Mouse (Mus musculus) hindbrain, postnatal 0 days (tissue): ENCODE measurements at regions not wholly inside any gene's neighbourhood (a gene's known extent, or its start where the extent isn't known, plus 50 kb on each side); places are given as distances from the start of the nearest gene placed in this dataset.

Experiments
- ATAC-seq: fragments of 200-750 bp; cut with Nextera tagmentation; 2 replicates; pipeline ENCODE4 v1.8.0; 2017; ENCODE audit warnings: mild to moderate bottlenecking, moderate TSS enrichment, moderate library complexity
- DNase-seq: peaks from one replicate; pipeline ENCODE4 v3.0.0-alpha.2; 2015; ENCODE audit warnings: low spot score
- H3K27ac ChIP-seq: fragments of 300-500 bp; sonication (generic); 2 replicates; pipeline ENCODE4 v1.5.1; 2014; ENCODE audit warnings: mild to moderate bottlenecking
- H3K27me3 ChIP-seq: fragments of 300-500 bp; sonication (generic); 2 replicates; pipeline ENCODE4 v1.6.1; 2014; ENCODE audit warnings: low read length, mixed read lengths; ENCODE audit not compliant: insufficient read depth
- H3K36me3 ChIP-seq: fragments of 300-500 bp; sonication (generic); 2 replicates; pipeline ENCODE4 v1.6.1; 2014; ENCODE audit warnings: low read length, mixed read lengths; ENCODE audit not compliant: insufficient read depth
- H3K4me1 ChIP-seq: fragments of 300-500 bp; sonication (generic); 2 replicates; pipeline ENCODE4 v1.6.1; 2014; ENCODE audit warnings: antibody characterized with exemption, low read length, mixed read lengths; ENCODE audit not compliant: insufficient read depth
- H3K4me2 ChIP-seq: fragments of 300-500 bp; sonication (generic); 2 replicates; pipeline ENCODE4 v1.6.1; 2014; ENCODE audit warnings: low read depth, mild to moderate bottlenecking, low read length, moderate library complexity, mixed read lengths
- H3K4me3 ChIP-seq: fragments of 300-500 bp; sonication (generic); 2 replicates; pipeline ENCODE4 v1.5.1; 2014; ENCODE audit warnings: low read length
- H3K9ac ChIP-seq: fragments of 300-500 bp; sonication (generic); replicated peaks from 2 replicates; pipeline ENCODE4 v1.6.1; 2014; ENCODE audit warnings: mild to moderate bottlenecking, low read length, moderate library complexity, mixed read lengths
- H3K9me3 ChIP-seq: fragments of 300-500 bp; sonication (generic); 2 replicates; pipeline ENCODE4 v1.6.1; 2016; ENCODE audit warnings: low read length, mixed read lengths
- CTCF ChIP-seq: IDR thresholded peaks from 2 replicates; pipeline ENCODE4 v1.5.1; 2016; ENCODE audit warnings: antibody characterized with exemption, control low read depth, low read depth
- WGBS: fragments of 180-500 bp; shearing (Covaris S2); extraction: QIAGEN DNeasy Blood & Tissue Kit; methylation state at CpG from one replicate; pipeline ENCODE4 v1.1.7; 2014; 5-methylcytosine and 5-hydroxymethylcytosine counted together

GRCm38 (mm10) chr9:83315941-83316817 is 124.7 kb downstream of the Lca5 start:
- H3K9ac ChIP-seq, result no peak overlapping the region; the same call in 1 of the 2 replicates
- peak overlapping the region; percentile 19 for H3K4me3 ChIP-seq
- ATAC-seq, result peak; percentile 93
- H3K27ac ChIP-seq, result peak overlapping the region; percentile 56
- peak; percentile 94 for DNase-seq
- peak overlapping the region; percentile 45 for H3K4me2 ChIP-seq
- H3K4me1 ChIP-seq, result peaks cover 13% of the 10 kb centered on the region; the same call in 1 of the 2 replicates
- no peaks in the 10 kb centered on the region for H3K27me3 ChIP-seq
- no peak for TF ChIP-seq CTCF
- H3K36me3 ChIP-seq, result no peaks in the 10 kb centered on the region
- H3K9me3 ChIP-seq, result no peaks in the 10 kb centered on the region
- 32% methylated on average over 10 of the region's 10 CpGs for WGBS

- Histone ChIP-seq H3K36me3 (no peaks in the 10 kb centered on the region), H3K9ac (no peak overlapping the region), H3K27ac (no peak overlapping the region), H3K27me3 (no peaks in the 10 kb centered on the region), H3K4me1 (no peaks in the 10 kb centered on the region), H3K4me3 (no peak overlapping the region), H3K9me3 (no peaks in the 10 kb centered on the region), H3K4me2 (no peak overlapping the region)
- no peak for TF ChIP-seq CTCF
- 82% methylated on average over 4 of the region's 4 CpGs for WGBS
- ATAC-seq (no peak), DNase-seq (no peak)
Observed at GRCm38 (mm10) chr9:83308771-83309170, 132.2 kb downstream of the Lca5 start.

- no peaks in the 10 kb centered on the region for H3K9me3 ChIP-seq
- H3K27me3 ChIP-seq, result no peaks in the 10 kb centered on the region
- no peaks in the 10 kb centered on the region for H3K4me1 ChIP-seq
- ATAC-seq (no peak), DNase-seq (no peak)
- TF ChIP-seq CTCF, result no peak
- H3K27ac ChIP-seq, result no peak overlapping the region
- 94% methylated on average over 4 of the region's 4 CpGs for WGBS
- H3K4me2 ChIP-seq, result no peak overlapping the region
- no peaks in the 10 kb centered on the region for H3K36me3 ChIP-seq
- no peak overlapping the region for H3K9ac ChIP-seq
- H3K4me3 ChIP-seq, result no peak overlapping the region
Observed at GRCm38 (mm10) chr9:83308092-83308491, 132.8 kb downstream of the Lca5 start.

GRCm38 (mm10) chr9:83307349-83307938 is 133.5 kb downstream of the Lca5 start:
- no peak overlapping the region for H3K4me3 ChIP-seq
- no peak for TF ChIP-seq CTCF
- H3K9ac ChIP-seq, result no peak overlapping the region
- no peaks in the 10 kb centered on the region for H3K36me3 ChIP-seq
- H3K4me2 ChIP-seq, result no peak overlapping the region
- H3K27ac ChIP-seq, result no peak overlapping the region
- DNase-seq (no peak), ATAC-seq (no peak)
- H3K4me1 ChIP-seq, result no peaks in the 10 kb centered on the region
- H3K27me3 ChIP-seq, result no peaks in the 10 kb centered on the region
- no peaks in the 10 kb centered on the region for H3K9me3 ChIP-seq
- 48% methylated on average over 11 of the region's 11 CpGs for WGBS

GRCm38 (mm10) chr9:83304925-83305324 is 136.0 kb downstream of the Lca5 start:
- H3K9ac ChIP-seq, result no peak overlapping the region
- no peaks in the 10 kb centered on the region for H3K36me3 ChIP-seq
- H3K4me3 ChIP-seq, result no peak overlapping the region
- H3K27ac ChIP-seq, result no peak overlapping the region
- no peak for ATAC-seq
- H3K4me1 ChIP-seq, result no peaks in the 10 kb centered on the region
- H3K9me3 ChIP-seq, result no peaks in the 10 kb centered on the region
- 42% methylated on average over 7 of the region's 7 CpGs for WGBS
- no peak overlapping the region for H3K4me2 ChIP-seq
- no peaks in the 10 kb centered on the region for H3K27me3 ChIP-seq
- TF ChIP-seq CTCF, result no peak
- DNase-seq, result no peak

- no peak for DNase-seq
- TF ChIP-seq CTCF, result no peak
- no peaks in the 10 kb centered on the region for H3K4me1 ChIP-seq
- no peak for ATAC-seq
- H3K27me3 ChIP-seq, result no peaks in the 10 kb centered on the region
- WGBS, result 64% methylated on average over 4 of the region's 4 CpGs
- H3K36me3 ChIP-seq, result no peaks in the 10 kb centered on the region
- H3K9ac ChIP-seq, result no peak overlapping the region
- no peak overlapping the region for H3K27ac ChIP-seq
- H3K4me3 ChIP-seq, result no peak overlapping the region
- no peak overlapping the region for H3K4me2 ChIP-seq
- no peaks in the 10 kb centered on the region for H3K9me3 ChIP-seq
Observed at GRCm38 (mm10) chr9:83300500-83300899, 140.4 kb downstream of the Lca5 start.

- H3K9me3 ChIP-seq, result no peaks in the 10 kb centered on the region
- no peak for ATAC-seq
- no peak for TF ChIP-seq CTCF
- no peaks in the 10 kb centered on the region for H3K4me1 ChIP-seq
- 59% methylated on average over 2 of the region's 2 CpGs for WGBS
- no peak for DNase-seq
- no peak overlapping the region for H3K27ac ChIP-seq
- H3K9ac ChIP-seq, result no peak overlapping the region
- H3K4me2 ChIP-seq, result no peak overlapping the region
- no peak overlapping the region for H3K4me3 ChIP-seq
- H3K36me3 ChIP-seq, result no peaks in the 10 kb centered on the region
- no peaks in the 10 kb centered on the region for H3K27me3 ChIP-seq
Observed at GRCm38 (mm10) chr9:83300044-83300443, 140.9 kb downstream of the Lca5 start.
